Mouse (Mus musculus): ENCODE measurements at regions not wholly inside any gene's neighbourhood (a gene's known extent, or its start where the extent isn't known, plus 50 kb on each side); places are given as distances from the start of the nearest gene placed in this dataset.
A peak's percentile ranks its signal among the peaks of the same experiment; 100 is the strongest.

DNA sequence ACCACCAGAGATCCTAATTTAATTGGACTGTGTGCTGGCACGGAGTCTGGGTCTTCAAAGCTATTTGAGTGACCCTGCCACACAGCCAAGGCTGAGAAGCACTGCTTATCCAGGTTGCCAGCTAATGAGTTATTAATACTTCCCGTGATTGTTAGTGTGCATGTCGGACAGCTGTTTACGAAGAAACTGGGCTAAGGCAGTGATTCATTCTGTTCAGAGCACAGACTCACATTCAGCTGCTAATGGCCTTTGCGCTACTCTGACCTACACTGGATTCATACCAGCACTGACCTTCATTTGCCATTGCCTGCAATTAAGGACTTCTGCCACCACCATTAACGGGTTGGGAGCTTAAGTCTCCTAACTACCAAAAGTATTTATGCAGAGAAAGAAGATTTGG lies 156.7 kb upstream of the Dppa4 start:
- DNase-seq, result peak; percentile 36

- DNase-seq, result peak; percentile 32
Observed at GRCm38 (mm10) chr16:48127338-48127737, 156.2 kb upstream of the Dppa4 start.

DNA sequence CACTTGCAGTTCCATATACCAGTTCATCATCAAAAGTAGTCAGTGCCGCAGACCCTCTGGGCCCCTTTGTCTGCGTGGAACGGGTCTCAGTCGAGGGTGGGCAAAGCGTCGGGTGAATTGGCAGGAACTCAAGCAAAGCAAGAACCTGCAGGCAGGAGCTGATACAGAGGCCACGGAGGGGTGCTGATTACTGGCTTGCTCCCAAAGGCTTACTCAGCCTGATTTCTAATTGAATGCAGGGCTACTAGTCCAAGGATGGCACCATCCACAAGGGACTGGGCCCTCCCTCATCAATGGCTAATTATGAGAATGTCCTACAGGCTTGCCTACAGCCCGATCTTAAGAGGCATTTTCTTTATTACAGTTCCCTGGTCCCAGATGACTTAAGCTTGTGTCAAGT lies 128.2 kb upstream of the Dppa4 start:
- peak; percentile 13 for DNase-seq

- peak; percentile 3 for DNase-seq
Observed at GRCm38 (mm10) chr16:48190399-48190798, 93.1 kb upstream of the Dppa4 start.

GRCm38 (mm10) chr16:48192197-48192596 lies 91.3 kb upstream of the Dppa4 start:
- DNase-seq, result no peak

DNA sequence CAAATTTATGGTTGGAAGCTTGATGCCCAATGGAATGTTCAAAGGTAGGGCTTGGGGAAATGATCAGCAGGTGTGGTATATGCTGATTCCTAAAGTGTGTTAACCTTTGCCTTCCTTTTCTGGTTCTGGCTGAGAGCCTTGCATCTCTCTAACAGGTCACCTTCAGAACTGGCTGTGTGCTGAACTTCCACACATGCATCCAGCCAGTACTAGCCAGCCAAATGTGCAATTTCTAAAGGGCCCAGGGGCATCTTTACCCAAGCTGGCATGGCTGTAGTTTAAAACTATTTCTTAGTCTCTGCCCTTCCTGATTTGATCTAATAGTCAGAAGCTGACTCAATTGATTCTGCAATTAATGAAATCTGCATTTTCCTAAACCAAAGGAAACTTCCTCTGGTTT lies 68.6 kb upstream of the Dppa4 start:
- DNase-seq, result no peak

Data from adrenal gland, adult 8-10 months (tissue).